Mouse (Mus musculus) left cerebral cortex, postnatal 36 days (tissue): ENCODE measurements around the gene Gbe1. TPM values are rescaled to one million over a fixed set of nuclear protein-coding genes. Genes with fewer than 3 reads are reported as not detected.

Experiments
- DNase-seq, 2 experiments: peaks; one replicate each; pipeline ENCODE4 v3.0.0; 2021 to 2022; ENCODE audit warnings: low spot score in 2 of 2, mixed read lengths in 1 of 2
- intact Hi-C: fragments of 180-260 bp; cut with DNase I; formaldehyde crosslinking; loops from one replicate; pipeline ENCODE4 v1.15.1; 2025
- total RNA-seq, 2 experiments: library from RNA; stranded (reverse); gene quantifications; 2 replicates each; pipeline ENCODE4 v1.2.3; 2021

The Gbe1 gene
- total RNA-seq, 2 experiments from 2014 or later: 9.1 to 11.3 TPM

GRCm38 (mm10) chr16:70351641-70352280 is 38.0 kb downstream of the Gbe1 start:
- intact Hi-C loops: no loop called here
- no peak for DNase-seq

DNA sequence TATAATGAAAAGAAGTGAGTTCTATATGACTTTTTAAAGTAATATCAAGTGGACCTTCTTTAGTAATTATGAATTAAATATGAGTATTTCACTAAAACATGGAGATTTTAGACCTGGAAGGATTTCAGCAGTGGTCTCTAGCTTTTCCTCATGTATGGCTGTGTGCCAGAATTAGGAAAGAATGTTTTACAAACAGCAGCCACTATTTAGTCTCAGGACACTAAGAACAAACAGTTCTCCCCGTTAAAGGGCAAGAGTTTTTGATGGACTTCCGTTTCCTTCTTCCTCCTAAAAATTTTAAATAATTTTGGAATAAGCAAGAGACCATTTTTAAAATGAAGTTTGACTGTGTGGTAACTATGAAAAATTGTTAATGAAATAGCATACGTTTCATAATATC is 38.8 kb downstream of the Gbe1 start:
- DNase-seq: no peak
- intact Hi-C loops: no loop called here

DNA sequence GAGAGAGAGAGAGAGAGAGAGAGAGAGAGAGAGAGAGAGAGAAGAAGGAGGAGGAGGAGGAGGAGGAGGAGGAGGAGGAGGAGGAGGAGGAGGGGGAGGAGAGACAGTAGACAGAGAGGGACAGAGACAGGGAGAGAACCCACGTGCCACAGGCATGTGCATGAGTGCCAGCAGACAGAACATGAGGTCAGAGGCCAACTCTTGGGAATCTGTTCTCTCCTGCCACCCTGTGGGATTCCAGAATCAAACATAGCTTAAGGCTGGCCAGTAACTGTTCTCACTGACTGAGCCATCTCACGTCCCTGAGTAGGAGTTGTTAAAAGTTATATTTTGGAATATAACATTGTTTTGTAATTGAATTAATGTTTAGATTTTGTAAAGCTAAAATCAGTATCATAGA is 39.3 kb downstream of the Gbe1 start:
- no peak for DNase-seq
- intact Hi-C loops: no loop called here

- no peak for DNase-seq
- intact Hi-C loops: no loop called here
These were observed 44.6 kb downstream of the Gbe1 start for GRCm38 (mm10) chr16:70358326-70358725.

DNA sequence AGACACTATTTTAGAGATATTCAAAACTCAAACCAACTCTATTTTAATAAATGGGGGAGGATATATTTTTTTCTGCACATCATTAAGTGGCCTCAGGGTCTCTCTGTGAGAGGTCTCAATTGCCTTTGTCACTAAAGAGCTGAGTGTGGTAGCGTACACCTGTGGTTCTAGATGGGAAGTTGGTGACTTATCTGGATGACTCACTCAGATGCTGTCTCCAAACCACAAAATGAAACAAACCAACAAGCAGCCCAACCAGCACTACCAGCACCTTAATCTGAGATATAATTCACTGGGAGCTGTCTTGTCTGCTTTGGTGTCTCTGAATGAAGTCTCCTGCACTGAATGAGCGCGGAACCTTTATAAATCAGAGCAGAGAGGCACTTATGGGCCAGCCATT is 51.5 kb downstream of the Gbe1 start:
- intact Hi-C loops: no loop called here
- DNase-seq: no peak

- intact Hi-C loops: no loop called here
- no peak for DNase-seq
These were observed 67.3 kb downstream of the Gbe1 start for GRCm38 (mm10) chr16:70381045-70381444.

GRCm38 (mm10) chr16:70385494-70385893 is 71.7 kb downstream of the Gbe1 start:
- DNase-seq: no peak
- intact Hi-C loops: no loop called here

DNA sequence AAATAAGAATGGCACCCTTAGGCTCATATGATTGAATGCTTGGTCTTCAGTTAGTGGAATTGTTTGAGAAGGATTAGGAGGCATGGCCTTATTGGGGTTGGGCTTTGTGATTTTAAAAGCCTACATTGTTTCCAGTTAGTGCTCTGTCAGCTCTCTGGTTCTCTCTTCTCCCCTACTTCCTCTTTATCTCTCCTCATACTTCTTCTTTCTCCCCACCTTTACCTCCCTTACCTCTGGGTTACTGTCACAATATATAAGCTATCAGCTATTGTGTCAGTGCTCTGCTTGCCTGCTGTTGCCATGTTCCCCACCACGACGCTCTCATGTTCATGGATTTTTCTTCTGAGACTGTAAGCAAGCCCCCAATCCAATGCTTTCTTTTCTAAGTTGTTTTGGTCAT is 73.6 kb downstream of the Gbe1 start:
- no peak for DNase-seq
- intact Hi-C loops: no loop called here

DNA sequence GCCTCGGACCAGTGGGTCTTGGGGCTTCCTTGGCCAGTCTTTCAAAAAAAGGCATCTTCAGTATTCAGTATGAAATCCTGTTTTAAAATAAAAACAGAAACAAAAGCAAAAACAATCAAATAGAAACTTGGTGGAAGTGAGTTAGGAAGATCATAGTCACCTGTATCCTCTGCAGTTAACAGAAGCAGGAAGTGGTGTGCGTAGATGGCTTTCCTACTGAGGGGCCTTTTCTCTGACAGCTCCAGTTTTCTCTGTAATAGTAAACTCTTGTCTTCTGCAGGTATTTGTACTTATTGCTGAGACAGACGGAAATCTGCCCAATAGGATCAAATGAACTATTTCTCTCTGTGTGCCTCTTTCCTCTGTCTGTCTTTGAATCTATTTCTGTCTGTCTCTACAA is 81.5 kb downstream of the Gbe1 start:
- intact Hi-C loops: no loop called here
- DNase-seq: no peak

- intact Hi-C loops: no loop called here
- DNase-seq: no peak
These were observed 94.0 kb downstream of the Gbe1 start for GRCm38 (mm10) chr16:70407780-70408179.

GRCm38 (mm10) chr16:70421077-70421476 is 107.3 kb downstream of the Gbe1 start:
- no peak for DNase-seq
- intact Hi-C loops: no loop called here

DNA sequence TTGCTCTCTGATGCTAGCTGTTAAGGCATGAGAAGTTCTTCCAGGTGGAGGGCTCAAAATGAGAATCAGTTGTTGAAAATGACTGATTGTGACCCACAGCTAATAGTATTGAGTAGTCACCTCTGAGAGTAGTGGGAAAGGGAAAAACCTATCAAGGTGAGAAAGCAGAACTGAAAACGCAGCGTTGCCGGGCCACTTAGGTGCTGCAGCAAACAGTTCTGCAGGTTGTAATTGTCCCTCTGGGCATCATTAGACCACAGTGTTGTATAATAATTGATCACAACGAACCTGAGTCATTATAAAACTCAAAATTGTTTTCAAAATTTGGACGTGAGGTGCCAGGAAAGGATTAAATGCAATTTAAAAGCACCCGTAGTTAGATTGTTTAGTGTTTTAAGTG is 135.8 kb downstream of the Gbe1 start:
- DNase-seq: no peak
- intact Hi-C loops: no loop called here

GRCm38 (mm10) chr16:70475583-70475982 is 161.8 kb downstream of the Gbe1 start:
- intact Hi-C loops: no loop called here
- no peak for DNase-seq

- intact Hi-C loops: no loop called here
- no peak for DNase-seq
These were observed 162.4 kb downstream of the Gbe1 start for GRCm38 (mm10) chr16:70476161-70476560.

DNA sequence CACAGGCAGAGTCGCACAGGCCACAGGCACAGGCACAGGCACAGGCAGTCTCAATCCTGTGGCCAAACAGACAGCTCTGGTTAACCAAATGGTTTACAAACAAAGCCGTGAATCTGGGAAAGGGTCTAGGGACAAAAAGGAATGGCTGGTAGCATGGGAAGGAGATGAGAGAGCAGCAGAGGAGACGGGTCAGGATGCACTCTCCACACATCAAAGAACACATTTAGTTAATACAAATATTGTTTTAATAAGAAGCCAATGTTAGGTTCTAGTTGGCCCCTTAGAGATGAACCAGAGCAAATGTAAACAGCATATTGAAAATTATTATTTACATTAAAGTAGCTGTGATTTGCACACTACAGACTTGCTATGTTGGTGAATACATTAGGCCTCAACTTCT is 166.7 kb downstream of the Gbe1 start:
- intact Hi-C loops: no loop called here
- no peak for DNase-seq

DNA sequence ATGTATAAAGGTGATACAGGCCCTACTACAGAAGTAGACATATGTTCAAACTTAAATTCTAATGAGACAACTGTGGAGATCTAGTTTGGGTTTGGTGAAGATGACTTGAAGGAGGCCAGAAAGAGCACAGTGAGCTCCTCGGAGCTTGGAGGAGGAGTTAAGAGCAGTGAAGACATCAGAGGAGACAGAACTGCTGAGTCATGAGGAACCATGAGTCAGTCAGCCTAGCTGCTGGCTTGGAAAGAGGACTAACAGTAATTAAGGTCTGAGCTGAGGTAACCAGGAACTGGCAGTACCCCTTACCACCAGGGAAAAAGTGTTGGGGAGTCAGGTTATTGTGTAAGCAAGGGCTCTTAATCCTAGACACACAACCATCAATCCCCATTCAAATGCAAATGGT is 192.7 kb downstream of the Gbe1 start:
- intact Hi-C loops: no loop called here
- no peak for DNase-seq

- intact Hi-C loops: no loop called here
These were observed 197.2 kb downstream of the Gbe1 start for GRCm38 (mm10) chr16:70510938-70511337.

DNA sequence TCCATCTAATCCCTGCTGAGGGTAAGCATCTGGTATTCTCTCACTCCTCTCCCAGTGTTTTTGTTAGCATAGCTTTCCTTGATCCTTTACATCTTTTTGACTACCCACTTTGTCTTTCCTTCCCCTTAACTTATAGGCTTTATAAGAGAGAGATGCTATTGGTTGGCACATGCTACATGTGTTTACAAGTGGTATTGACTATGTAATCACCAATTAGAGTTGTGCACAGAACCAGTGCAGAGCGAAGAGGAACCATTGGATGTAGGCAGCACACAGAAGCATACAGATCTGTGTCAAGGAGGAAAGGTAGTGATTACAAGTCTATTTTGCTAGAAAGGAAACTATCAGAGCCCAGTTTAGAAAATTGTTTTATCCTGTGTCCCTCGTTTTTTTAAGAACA is 209.1 kb downstream of the Gbe1 start:
- intact Hi-C loops: no loop called here
- no peak for DNase-seq

More at GRCm38 (mm10) chr16:70510938-70511337, 197.2 kb downstream of the Gbe1 start:
- no peak for DNase-seq

DNA sequence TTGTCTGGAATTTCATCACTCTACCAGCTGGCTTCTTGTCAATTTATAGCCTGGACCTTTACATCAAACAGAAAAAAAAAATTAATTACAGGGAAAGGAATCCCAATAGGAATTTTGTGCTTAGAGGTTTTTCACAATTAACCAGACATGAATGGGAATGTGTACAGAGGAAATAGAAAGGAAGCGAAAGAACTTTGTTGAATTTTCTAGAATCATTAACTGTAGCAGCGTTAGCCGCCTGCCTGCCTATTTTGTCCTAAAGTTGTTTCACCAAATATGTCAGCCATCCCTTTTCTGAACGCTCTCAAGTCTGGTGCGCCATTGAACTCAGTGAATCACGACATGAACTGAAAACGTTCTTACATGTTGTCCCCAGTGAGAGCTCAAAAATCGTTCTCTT is 209.8 kb downstream of the Gbe1 start:
- no peak for DNase-seq
- intact Hi-C loops: no loop called here

GRCm38 (mm10) chr16:70524273-70524672 is 210.5 kb downstream of the Gbe1 start:
- intact Hi-C loops: no loop called here
- no peak for DNase-seq

- intact Hi-C loops: no loop called here
- DNase-seq: no peak
These were observed 213.5 kb downstream of the Gbe1 start for GRCm38 (mm10) chr16:70527224-70527623.

- DNase-seq: no peak
- intact Hi-C loops: no loop called here
These were observed 221.5 kb downstream of the Gbe1 start for GRCm38 (mm10) chr16:70535224-70535623.
